Mouse (Mus musculus) midbrain, embryonic 16.5 days (tissue): ENCODE measurements around the gene Uhrf2. TPM values are rescaled to one million over a fixed set of nuclear protein-coding genes. Genes with fewer than 3 reads are reported as not detected.
A peak's percentile ranks its signal among the peaks of the same experiment; 100 is the strongest.

Experiments used
- ATAC-seq: fragments of 200-750 bp; cut with Nextera tagmentation; 2 replicates; pipeline ENCODE4 v1.8.0; 2017; ENCODE audit warnings: moderate TSS enrichment
- H3K27ac ChIP-seq: fragments of 300-500 bp; sonication (generic); 2 replicates; pipeline ENCODE4 v1.5.1; 2014; ENCODE audit warnings: mild to moderate bottlenecking, low read length, mixed read lengths
- H3K27me3 ChIP-seq: fragments of 300-500 bp; sonication (generic); 2 replicates; pipeline ENCODE4 v1.6.1; 2014; ENCODE audit warnings: low read depth, low read length, mixed read lengths; ENCODE audit not compliant: control insufficient read depth, insufficient read depth
- H3K36me3 ChIP-seq: fragments of 300-500 bp; sonication (generic); 2 replicates; pipeline ENCODE4 v1.6.1; 2014; ENCODE audit warnings: mild to moderate bottlenecking, low read length, moderate library complexity, mixed read lengths; ENCODE audit not compliant: control insufficient read depth, insufficient read depth
- H3K4me1 ChIP-seq: fragments of 300-500 bp; sonication (generic); 2 replicates; pipeline ENCODE4 v1.6.1; 2014; ENCODE audit warnings: mild to moderate bottlenecking, low read length, mixed read lengths; ENCODE audit not compliant: control insufficient read depth, insufficient read depth
- H3K4me2 ChIP-seq: fragments of 300-500 bp; sonication (generic); 2 replicates; pipeline ENCODE4 v1.6.1; 2014; ENCODE audit warnings: mild to moderate bottlenecking, low read length, mixed read lengths
- H3K4me3 ChIP-seq: fragments of 300-500 bp; sonication (generic); 2 replicates; pipeline ENCODE4 v1.5.1; 2014; ENCODE audit warnings: low read depth, mild to moderate bottlenecking, low read length, moderate library complexity, mixed read lengths
- H3K9ac ChIP-seq: fragments of 300-500 bp; sonication (generic); 2 replicates; pipeline ENCODE4 v1.6.1; 2014; ENCODE audit warnings: low read depth, low read length, mixed read lengths
- H3K9me3 ChIP-seq: fragments of 300-500 bp; sonication (generic); replicated peaks from 2 replicates; pipeline ENCODE4 v1.6.1; 2014; ENCODE audit warnings: mild to moderate bottlenecking, low read length, mixed read lengths; ENCODE audit not compliant: control insufficient read depth, poor library complexity, severe bottlenecking
- WGBS: fragments of 180-500 bp; shearing (Covaris S2); extraction: QIAGEN DNeasy Blood & Tissue Kit; methylation state at CpG from one replicate; pipeline ENCODE4 v1.1.7; 2014; 5-methylcytosine and 5-hydroxymethylcytosine counted together
- polyA plus RNA-seq: library from polyadenylated mRNA; unstranded; fragments of >200 nt; fragmentation: Nextera tagmentation; extraction: Ambion mirVana; gene quantifications from 2 replicates; pipeline ENCODE4 v1.2.1, GENCODE M21; 2015

Uhrf2 gene
- polyA plus RNA-seq, 1 experiment from 2014 or later: 49.7 TPM

DNA sequence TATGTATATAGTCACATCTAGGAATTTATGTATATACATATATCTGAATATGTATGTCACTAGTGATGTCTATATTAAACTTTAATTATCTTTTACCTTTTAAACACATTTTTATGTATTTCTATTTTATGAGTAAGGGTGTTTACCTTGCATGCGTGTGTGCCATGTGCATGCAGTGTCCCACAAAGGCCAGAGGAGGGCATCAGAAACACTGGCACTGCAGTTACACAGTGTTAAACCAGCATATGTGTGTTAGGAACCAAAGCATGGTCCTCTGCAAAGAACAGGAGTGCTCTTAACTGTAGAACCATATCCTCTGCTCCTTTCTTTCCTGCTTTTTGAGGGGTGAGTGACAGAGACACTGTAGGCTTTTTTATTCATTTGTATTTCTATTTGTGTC lies 14.3 kb downstream of the Uhrf2 start:
- H3K27ac ChIP-seq: no peak overlapping the region
- H3K4me2 ChIP-seq: no peak overlapping the region
- H3K9me3 ChIP-seq: no peaks in the 10 kb centered on the region
- no peaks in the 10 kb centered on the region for H3K27me3 ChIP-seq
- peaks cover 6% of the 10 kb centered on the region; the same call in 1 of the 2 replicates for H3K4me1 ChIP-seq
- H3K9ac ChIP-seq: no peak overlapping the region
- ATAC-seq: no peak
- H3K4me3 ChIP-seq: no peak overlapping the region
- H3K36me3 ChIP-seq: 0 out of 2 replicates have a peak, but pooled peaks cover 5% of the 10 kb centered on the region
- 97% methylated on average over 1 of the region's 1 CpGs for WGBS

DNA sequence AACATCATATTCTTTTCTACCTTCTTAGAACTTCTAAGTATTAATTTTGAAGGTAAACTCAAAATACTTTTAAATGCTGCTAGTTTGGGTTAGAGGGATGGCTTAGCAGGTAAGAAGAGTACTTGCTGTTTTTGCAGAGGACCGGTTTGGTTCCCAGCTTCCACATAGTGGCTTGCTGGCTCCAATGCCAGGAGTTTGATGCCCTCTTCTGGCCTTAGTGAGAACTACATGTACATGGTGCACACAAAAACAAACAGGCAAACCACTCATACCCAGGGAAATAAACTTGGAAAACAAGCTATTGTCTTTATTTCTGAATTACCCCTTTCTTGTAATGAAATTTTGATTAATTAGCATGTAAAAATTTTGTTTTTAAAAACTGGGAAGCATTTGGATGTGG lies 15.5 kb downstream of the Uhrf2 start:
- no peak overlapping the region for H3K4me2 ChIP-seq
- ATAC-seq: no peak
- H3K27me3 ChIP-seq: no peaks in the 10 kb centered on the region
- H3K9ac ChIP-seq: no peak overlapping the region
- peaks cover 6% of the 10 kb centered on the region; the same call in 1 of the 2 replicates for H3K4me1 ChIP-seq
- H3K9me3 ChIP-seq: no peaks in the 10 kb centered on the region
- no peak overlapping the region for H3K27ac ChIP-seq
- WGBS: 68% methylated on average over 1 of the region's 1 CpGs
- no peak overlapping the region for H3K4me3 ChIP-seq
- 0 out of 2 replicates have a peak, but pooled peaks cover 5% of the 10 kb centered on the region for H3K36me3 ChIP-seq

DNA sequence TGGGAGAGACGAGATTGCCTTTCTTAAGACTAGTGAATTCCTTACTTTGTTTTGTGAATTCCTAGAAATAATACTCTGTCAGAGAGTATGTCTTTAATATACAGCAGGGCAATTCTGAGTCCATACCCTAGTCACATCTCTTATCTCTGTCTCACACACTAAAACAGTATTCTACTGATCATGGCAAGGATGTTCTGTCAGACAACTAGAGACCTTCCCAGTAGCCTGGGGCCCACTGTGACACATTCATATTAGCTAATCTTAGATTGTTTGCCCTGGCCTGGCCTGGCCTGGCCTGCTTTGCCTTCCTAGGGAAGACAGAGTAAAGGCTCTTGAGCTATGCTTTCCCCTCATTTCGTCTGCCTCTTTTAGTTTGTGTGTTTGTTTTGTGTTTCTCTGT lies 20.3 kb downstream of the Uhrf2 start:
- ATAC-seq: no peak
- H3K4me1 ChIP-seq: peaks cover 2% of the 10 kb centered on the region; the same call in 1 of the 2 replicates
- 88% methylated on average over 2 of the region's 2 CpGs for WGBS
- no peaks in the 10 kb centered on the region for H3K9me3 ChIP-seq
- H3K27ac ChIP-seq: no peak overlapping the region
- H3K4me3 ChIP-seq: no peak overlapping the region
- no peaks in the 10 kb centered on the region for H3K27me3 ChIP-seq
- no peak overlapping the region for H3K9ac ChIP-seq
- H3K4me2 ChIP-seq: no peak overlapping the region
- no peaks in the 10 kb centered on the region for H3K36me3 ChIP-seq

DNA sequence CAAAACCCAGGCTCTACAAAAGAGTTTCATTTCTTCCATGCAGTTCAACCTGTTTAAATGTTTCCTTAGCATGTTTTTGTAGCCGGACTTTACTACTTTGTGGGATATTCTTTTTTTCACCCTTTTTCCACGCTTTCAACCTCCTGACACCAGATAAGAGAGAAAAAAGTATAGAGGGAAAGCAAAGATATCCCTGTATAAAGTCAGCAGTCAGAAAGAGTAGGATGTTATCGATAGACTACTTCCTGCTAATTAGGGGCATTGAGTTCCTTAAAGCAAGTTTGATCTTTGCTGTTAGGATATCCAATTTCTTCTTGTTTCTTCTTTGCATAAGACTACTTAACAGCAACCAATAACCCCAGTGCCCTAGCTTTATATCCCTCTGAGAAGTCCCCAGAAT lies 21.2 kb downstream of the Uhrf2 start:
- WGBS: 89% methylated on average over 3 of the region's 3 CpGs
- Histone ChIP-seq H3K4me3 (no peak overlapping the region), H3K27me3 (no peaks in the 10 kb centered on the region), H3K4me1 (peaks cover 2% of the 10 kb centered on the region; the same call in 1 of the 2 replicates), H3K9me3 (no peaks in the 10 kb centered on the region), H3K36me3 (0 out of 2 replicates have a peak, but pooled peaks cover 2% of the 10 kb centered on the region), H3K9ac (no peak overlapping the region), H3K27ac (no peak overlapping the region), H3K4me2 (no peak overlapping the region)
- ATAC-seq: no peak

DNA sequence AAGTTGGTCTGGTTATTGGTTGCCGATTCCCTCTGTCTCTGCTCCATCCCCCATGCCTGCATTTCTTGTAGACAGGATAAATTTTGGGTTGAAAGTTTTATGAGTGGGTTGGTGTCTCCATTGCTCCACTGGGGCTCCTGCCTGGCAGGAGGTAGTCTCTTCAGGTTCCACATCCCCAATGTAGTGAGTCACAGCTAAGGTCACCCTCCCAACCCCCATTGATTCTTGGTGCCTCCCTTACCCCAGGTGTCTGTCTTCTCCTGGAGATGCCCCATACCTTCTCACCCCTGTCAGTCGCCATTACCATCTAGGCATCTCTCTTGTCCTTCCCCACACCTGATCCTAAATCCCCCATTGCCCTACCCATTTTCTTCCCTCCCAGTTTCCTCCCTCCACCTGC lies 23.9 kb downstream of the Uhrf2 start:
- no peak for ATAC-seq
- H3K9me3 ChIP-seq: no peaks in the 10 kb centered on the region
- 0 out of 2 replicates have a peak, but pooled peaks cover 2% of the 10 kb centered on the region for H3K36me3 ChIP-seq
- H3K4me2 ChIP-seq: no peak overlapping the region
- no peaks in the 10 kb centered on the region for H3K27me3 ChIP-seq
- WGBS: 95% methylated on average over 2 of the region's 2 CpGs
- H3K9ac ChIP-seq: no peak overlapping the region
- 0 out of 2 replicates have a peak, but pooled peaks cover 2% of the 10 kb centered on the region for H3K4me1 ChIP-seq
- H3K4me3 ChIP-seq: no peak overlapping the region
- H3K27ac ChIP-seq: no peak overlapping the region

DNA sequence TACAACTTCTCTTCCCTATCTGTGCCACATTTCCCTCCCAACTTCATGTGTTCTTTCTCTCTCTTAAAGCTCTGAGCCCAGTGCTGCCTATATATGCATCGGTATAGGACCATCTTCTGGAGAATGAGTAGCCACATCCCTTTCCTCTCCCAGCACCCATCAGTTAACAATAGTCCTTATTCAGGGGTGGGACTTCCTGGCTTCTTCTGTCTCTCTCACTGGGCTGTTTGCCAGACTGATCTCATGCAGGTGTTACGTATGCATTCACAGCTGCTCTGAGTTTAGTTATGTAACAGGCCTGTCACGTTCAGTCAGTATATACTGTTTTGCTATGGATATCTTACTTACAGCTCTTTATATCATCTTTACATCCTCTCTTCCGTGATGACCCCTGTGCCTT lies 35.5 kb downstream of the Uhrf2 start:
- 73% methylated on average over 4 of the region's 4 CpGs for WGBS
- ATAC-seq: no peak

DNA sequence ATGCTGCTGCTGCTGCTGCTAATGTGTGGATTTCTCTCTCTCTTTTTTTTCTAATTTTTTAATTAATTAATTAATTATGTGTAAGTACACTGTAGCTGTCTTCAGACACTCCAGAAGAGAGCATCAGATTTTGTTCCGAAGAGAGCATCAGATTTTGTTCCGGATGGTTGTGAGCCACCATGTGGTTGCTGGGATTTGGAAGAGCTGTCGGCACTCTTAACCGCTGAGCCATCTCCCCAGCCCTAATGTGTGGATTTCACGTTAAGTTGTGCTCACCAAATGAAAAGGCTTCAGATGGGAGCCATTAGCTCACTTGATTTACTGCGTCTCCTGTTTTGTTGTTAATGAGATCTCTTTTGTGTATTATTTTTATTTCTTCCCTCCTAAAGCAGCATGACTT lies 59.9 kb downstream of the Uhrf2 start:
- WGBS: 85% methylated on average over 6 of the region's 6 CpGs
- Histone ChIP-seq H3K4me3 (no peak overlapping the region), H3K27ac (no peak overlapping the region), H3K4me1 (no peaks in the 10 kb centered on the region), H3K9ac (no peak overlapping the region), H3K27me3 (no peaks in the 10 kb centered on the region), H3K4me2 (no peak overlapping the region), H3K9me3 (no peaks in the 10 kb centered on the region), H3K36me3 (peaks cover 30% of the 10 kb centered on the region)
- no peak for ATAC-seq

More for the DNA sequence above, 35.5 kb downstream of the Uhrf2 start:
- H3K9ac ChIP-seq: no peak overlapping the region
- no peaks in the 10 kb centered on the region for H3K9me3 ChIP-seq
- H3K36me3 ChIP-seq: no peaks in the 10 kb centered on the region
- H3K4me1 ChIP-seq: no peaks in the 10 kb centered on the region
- H3K27ac ChIP-seq: no peak overlapping the region
- no peak overlapping the region for H3K4me3 ChIP-seq
- H3K27me3 ChIP-seq: no peaks in the 10 kb centered on the region
- no peak overlapping the region for H3K4me2 ChIP-seq

DNA sequence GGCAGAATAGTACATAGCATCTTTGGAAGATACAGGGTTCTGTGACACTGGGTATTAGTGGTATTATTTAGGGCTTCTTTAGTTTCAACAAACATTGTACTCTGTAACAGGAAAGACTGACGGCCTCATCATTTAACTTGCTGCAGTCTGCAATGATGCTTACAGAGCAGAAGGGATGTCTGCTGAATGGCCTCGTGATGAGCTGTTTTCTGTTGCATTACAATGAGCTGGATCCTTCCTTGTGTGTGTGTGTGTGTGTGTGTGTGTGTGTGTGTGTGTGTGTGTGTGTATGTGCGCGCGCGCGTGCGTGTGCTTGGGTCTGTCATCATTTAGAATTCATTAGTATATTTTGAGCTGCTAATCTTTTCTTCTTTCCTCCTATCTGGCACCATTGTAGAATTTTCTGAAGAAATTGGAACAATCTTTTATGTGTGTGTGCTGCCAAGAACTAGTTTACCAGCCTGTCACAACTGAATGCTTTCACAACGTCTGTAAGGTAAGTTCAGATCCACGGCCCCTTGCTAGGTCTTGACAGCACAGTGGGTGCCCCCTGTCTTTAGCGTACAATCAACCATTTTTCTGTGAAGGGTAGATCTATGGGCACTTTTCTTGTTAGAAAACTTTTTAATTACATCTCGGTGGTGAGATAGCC lies 61.5 kb downstream of the Uhrf2 start:
- Histone ChIP-seq H3K4me1 (peaks cover 5% of the 10 kb centered on the region), H3K9ac (no peak overlapping the region), H3K4me3 (no peak overlapping the region), H3K27ac (no peak overlapping the region), H3K9me3 (no peaks in the 10 kb centered on the region), H3K4me2 (no peak overlapping the region), H3K36me3 (peaks cover 39% of the 10 kb centered on the region), H3K27me3 (no peaks in the 10 kb centered on the region)
- ATAC-seq: no peak
- WGBS: 84% methylated on average over 12 of the region's 12 CpGs

DNA sequence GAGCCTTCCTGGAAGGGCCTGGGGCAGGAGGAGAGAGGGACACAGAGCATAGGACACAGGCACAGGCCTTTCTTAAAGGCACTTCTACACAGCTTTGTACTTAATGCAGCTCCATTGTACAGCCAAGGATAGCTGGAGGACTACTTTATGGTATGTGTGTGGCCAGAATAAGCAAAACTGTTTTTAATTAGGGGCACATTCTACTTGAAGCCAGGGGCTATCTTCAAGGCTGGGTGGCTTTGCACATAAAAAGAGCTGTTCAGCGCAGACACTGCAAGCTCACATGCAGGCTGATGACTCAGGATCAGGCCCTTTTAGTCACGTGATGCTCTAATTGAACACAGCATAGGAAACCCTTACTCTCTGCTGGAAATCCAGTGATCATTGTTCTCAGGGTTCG lies 65.9 kb downstream of the Uhrf2 start:
- no peaks in the 10 kb centered on the region for H3K9me3 ChIP-seq
- ATAC-seq: peak; percentile 52; the same call in 1 of the 2 replicates
- no peak overlapping the region for H3K9ac ChIP-seq
- peaks cover 12% of the 10 kb centered on the region for H3K4me1 ChIP-seq
- no peak overlapping the region for H3K4me2 ChIP-seq
- 27% methylated on average over 3 of the region's 3 CpGs for WGBS
- H3K27ac ChIP-seq: peak overlapping the region; percentile 73
- H3K4me3 ChIP-seq: no peak overlapping the region
- no peaks in the 10 kb centered on the region for H3K27me3 ChIP-seq
- peaks cover 24% of the 10 kb centered on the region for H3K36me3 ChIP-seq
